Mouse (Mus musculus): ENCODE data around the gene Usp4. TPM values are rescaled to one million over a fixed set of nuclear protein-coding genes. Genes with fewer than 3 reads are reported as not detected.

The Usp4 gene
- total and polyA plus RNA-seq, 3 experiments: 52.1 to 93.5 (median 72.8) TPM

DNA sequence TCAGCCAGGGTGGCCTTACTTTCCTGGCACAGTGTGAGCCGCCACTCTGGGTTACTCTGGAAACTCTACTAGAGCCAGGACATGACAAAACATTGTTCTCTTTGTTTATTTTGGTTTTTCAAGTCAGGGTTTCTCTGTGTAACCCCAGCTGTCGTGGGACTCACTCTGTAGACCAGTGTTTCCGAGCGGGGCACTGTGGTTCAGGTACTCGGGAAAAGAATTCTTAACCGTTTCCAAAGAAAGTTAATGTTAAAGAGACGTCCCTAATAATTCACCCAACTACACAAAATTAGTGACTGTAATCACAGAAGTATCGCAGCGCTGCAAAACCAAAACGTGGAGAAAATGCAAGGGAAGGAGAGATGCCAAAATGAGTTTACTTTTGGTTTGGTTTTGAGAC, 40.9 kb downstream of the Usp4 start:
- in situ Hi-C loops (cut with MboI; ENCODE audit: low pct_ligation_motif_present, low pct_unique_long_range_greater_than_20kb, low sequenced_read_pairs): no loop called here
- Histone ChIP-seq H3K79me2 (replicated peaks; ENCODE audit: control insufficient read depth, extremely low read depth, insufficient read depth, poor library complexity, severe bottlenecking) (no peaks in the 10 kb centered on the region), H3K27me3 (replicated peaks) (no peaks in the 10 kb centered on the region), H3K4me3 (replicated peaks in 1 of 3; ENCODE audit: low read depth in 2 of 3, low read length in 2 of 3, poor library complexity in 1 of 3) (no peak overlapping the region), H3K9me3 (replicated peaks; ENCODE audit: low read length) (no peaks in the 10 kb centered on the region), H3K4me1 (ENCODE audit: control insufficient read depth in 1 of 2, insufficient read depth in 2 of 2) (no peaks in the 10 kb centered on the region), H3K36me3 (replicated peaks in 1 of 2; ENCODE audit: control insufficient read depth in 1 of 2, insufficient read depth in 1 of 2, low read length in 1 of 2) (peaks cover 60 to 92% of the 10 kb centered on the region in 2 experiments), H3K4me2 (ENCODE audit: insufficient read depth, low read depth, poor library complexity, severe bottlenecking) (no peak overlapping the region), H3K9ac (ENCODE audit: insufficient read depth, low read depth) (no peak overlapping the region), H3K27ac (ENCODE audit: insufficient read depth, low read depth) (no peak overlapping the region)
- dilution Hi-C loops (cut with MboI; ENCODE audit: extremely low pct_ligation_motif_present, extremely low pct_unique_long_range_greater_than_20kb, low sequenced_read_pairs): no loop called here
- TF ChIP-seq BHLHE40 (IDR thresholded peaks at IDR 0.05; ENCODE audit: low read depth, low read length): no peak
- TF ChIP-seq USF1 (IDR thresholded peaks at IDR 0.05; ENCODE audit: low read depth, low read length): no peak
- no peak for TF ChIP-seq UBTF (IDR thresholded peaks at IDR 0.05; ENCODE audit: low read depth, low read length)
- no peak for TF ChIP-seq TBP (conservative IDR thresholded peaks at IDR 0.05; ENCODE audit: low read depth, low read length)
- DNase-seq (ENCODE audit: extremely low read depth): no peak

DNA sequence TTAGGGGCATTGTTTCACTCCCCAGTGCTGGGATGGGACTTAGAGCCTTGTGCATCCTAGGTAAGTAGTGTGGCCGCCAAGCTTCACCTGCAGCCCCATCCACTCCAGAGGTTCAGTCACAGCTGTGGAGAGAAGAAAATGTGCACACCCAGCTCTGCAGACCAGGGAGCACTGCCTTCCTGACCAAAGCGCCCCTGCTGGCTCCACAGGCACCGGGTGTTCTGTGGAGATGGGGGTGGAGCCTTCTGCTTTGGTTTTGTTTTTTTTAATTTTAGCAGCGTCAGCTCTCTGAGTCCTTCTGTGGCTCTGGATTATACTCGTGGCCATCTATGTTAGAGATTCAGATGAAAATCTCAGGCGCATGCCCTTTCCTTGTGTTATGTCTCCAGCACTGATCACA, 41.6 kb downstream of the Usp4 start:
- dilution Hi-C loops (cut with MboI; ENCODE audit: extremely low pct_ligation_motif_present, extremely low pct_unique_long_range_greater_than_20kb, low sequenced_read_pairs): no loop called here
- TF ChIP-seq ETS1 (conservative IDR thresholded peaks at IDR 0.05; ENCODE audit: low read depth, low read length): no peak
- TF ChIP-seq UBTF (IDR thresholded peaks at IDR 0.05; ENCODE audit: low read depth, low read length): no peak
- TF ChIP-seq MXI1 (IDR thresholded peaks at IDR 0.05; ENCODE audit: low read depth, low read length): no peak
- TF ChIP-seq SIN3A (IDR thresholded peaks at IDR 0.05; ENCODE audit: low read length): no peak
- TF ChIP-seq MAZ (IDR thresholded peaks at IDR 0.05; ENCODE audit: low read depth, low read length): no peak
- TF ChIP-seq MAFK (IDR thresholded peaks at IDR 0.05; ENCODE audit: insufficient replicate concordance, low read length): no peak
- TF ChIP-seq MYC (IDR thresholded peaks at IDR 0.05; ENCODE audit: low read depth, low read length): no peak

DNA sequence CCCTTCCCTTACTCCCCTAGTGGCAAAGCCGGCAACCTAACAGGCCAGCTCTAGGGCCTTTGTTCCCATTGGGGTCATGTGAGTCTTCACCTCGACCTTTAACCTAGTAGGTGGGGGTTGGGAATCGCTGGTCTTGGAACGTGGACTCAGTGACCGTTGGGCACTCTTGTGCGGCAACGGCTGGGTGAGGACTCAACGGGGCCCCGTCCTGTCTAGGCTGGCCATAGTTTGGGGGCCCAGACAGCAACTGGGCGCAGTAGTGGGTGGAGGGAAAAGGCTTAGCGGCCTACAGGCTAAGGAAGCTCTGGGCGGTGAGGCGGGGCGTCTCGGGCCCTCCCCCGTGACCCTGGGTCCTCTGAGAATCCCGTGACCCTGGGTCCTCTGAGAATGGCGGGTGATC, 45.0 kb downstream of the Usp4 start, which contains the start of gene 1700102P08Rik:
Gene 1700102P08Rik (plus strand): TSS at position 130 of the 400 bp plus-strand sequence.
- H3K79me2 ChIP-seq (replicated peaks; ENCODE audit: control insufficient read depth, extremely low read depth, insufficient read depth, poor library complexity, severe bottlenecking): no peaks in the 10 kb centered on the region
- no peaks in the 10 kb centered on the region for H3K27me3 ChIP-seq (replicated peaks)
- dilution Hi-C loops (cut with MboI; ENCODE audit: extremely low pct_ligation_motif_present, extremely low pct_unique_long_range_greater_than_20kb, low sequenced_read_pairs) (no loop called here), in situ Hi-C loops (cut with MboI; ENCODE audit: low pct_ligation_motif_present, low pct_unique_long_range_greater_than_20kb, low sequenced_read_pairs) (no loop called here)
- H3K4me3 ChIP-seq (replicated peaks in 1 of 3; ENCODE audit: low read depth in 2 of 3, low read length in 2 of 3, poor library complexity in 1 of 3): no peak within 1 kb of the TSS
- H3K9ac ChIP-seq (ENCODE audit: insufficient read depth, low read depth): no peak within 1 kb of the TSS
- TF ChIP-seq POLR2AphosphoS2 (IDR thresholded peaks at IDR 0.05; ENCODE audit: low read depth, low read length) (no peak), PAX5 (IDR thresholded peaks at IDR 0.05; ENCODE audit: low read length) (no peak)
- no peak for DNase-seq (ENCODE audit: extremely low read depth)
- H3K36me3 ChIP-seq (replicated peaks in 1 of 2; ENCODE audit: control insufficient read depth in 1 of 2, insufficient read depth in 1 of 2, low read length in 1 of 2): peaks cover 34 to 55% of the 10 kb centered on the region in 2 experiments
- no peaks in the 10 kb centered on the region for H3K9me3 ChIP-seq (replicated peaks; ENCODE audit: low read length)
- H3K4me1 ChIP-seq (ENCODE audit: control insufficient read depth in 1 of 2, insufficient read depth in 2 of 2): no peaks in the 10 kb centered on the region
- H3K4me2 ChIP-seq (ENCODE audit: insufficient read depth, low read depth, poor library complexity, severe bottlenecking): no peak within 1 kb of the TSS
- no peak within 1 kb of the TSS for H3K27ac ChIP-seq (ENCODE audit: insufficient read depth, low read depth)

More for the DNA sequence above, 41.6 kb downstream of the Usp4 start:
- no peak for DNase-seq (ENCODE audit: extremely low read depth)
- H3K27me3 ChIP-seq (replicated peaks): no peaks in the 10 kb centered on the region
- in situ Hi-C loops (cut with MboI; ENCODE audit: low pct_ligation_motif_present, low pct_unique_long_range_greater_than_20kb, low sequenced_read_pairs): no loop called here
- H3K9ac ChIP-seq (ENCODE audit: insufficient read depth, low read depth): no peak overlapping the region
- no peaks in the 10 kb centered on the region for H3K4me1 ChIP-seq (ENCODE audit: control insufficient read depth in 1 of 2, insufficient read depth in 2 of 2)
- no peak overlapping the region for H3K4me3 ChIP-seq (replicated peaks in 1 of 3; ENCODE audit: low read depth in 2 of 3, low read length in 2 of 3, poor library complexity in 1 of 3)
- H3K4me2 ChIP-seq (ENCODE audit: insufficient read depth, low read depth, poor library complexity, severe bottlenecking): no peak overlapping the region
- no peak overlapping the region for H3K27ac ChIP-seq (ENCODE audit: insufficient read depth, low read depth)
- no peaks in the 10 kb centered on the region for H3K79me2 ChIP-seq (replicated peaks; ENCODE audit: control insufficient read depth, extremely low read depth, insufficient read depth, poor library complexity, severe bottlenecking)
- H3K36me3 ChIP-seq (replicated peaks in 1 of 2; ENCODE audit: control insufficient read depth in 1 of 2, insufficient read depth in 1 of 2, low read length in 1 of 2): peaks cover 55 to 86% of the 10 kb centered on the region in 2 experiments
- no peaks in the 10 kb centered on the region for H3K9me3 ChIP-seq (replicated peaks; ENCODE audit: low read length)

Measured in CH12.LX (cell line).